Mouse (Mus musculus) hindbrain, embryonic 14.5 days (tissue): ENCODE data around the gene Vil1. TPM values are rescaled to one million over a fixed set of nuclear protein-coding genes. Genes with fewer than 3 reads are reported as not detected.

Experiments used
- ATAC-seq: fragments of 200-750 bp; cut with Nextera tagmentation; 2 replicates; pipeline ENCODE4 v1.8.0; 2017; ENCODE audit warnings: moderate number of reproducible peaks, mild to moderate bottlenecking, moderate TSS enrichment, moderate library complexity; ENCODE audit not compliant: low FRiP score
- DNase-seq: peaks from one replicate; pipeline ENCODE4 v3.0.0-alpha.2; 2015; ENCODE audit warnings: low spot score
- H3K27ac ChIP-seq: fragments of 300-500 bp; sonication (generic); 2 replicates; pipeline ENCODE4 v1.5.1; 2014; ENCODE audit warnings: mild to moderate bottlenecking, moderate library complexity
- H3K27me3 ChIP-seq: fragments of 300-500 bp; sonication (generic); 2 replicates; pipeline ENCODE4 v1.6.1; 2014; ENCODE audit warnings: mild to moderate bottlenecking, low read length, mixed read lengths; ENCODE audit not compliant: control insufficient read depth, insufficient read depth
- H3K36me3 ChIP-seq: fragments of 300-500 bp; sonication (generic); replicated peaks from 2 replicates; pipeline ENCODE4 v1.6.1; 2014; ENCODE audit not compliant: control insufficient read depth, insufficient read depth
- H3K4me1 ChIP-seq: fragments of 300-500 bp; sonication (generic); replicated peaks from 2 replicates; pipeline ENCODE4 v1.6.1; 2014; ENCODE audit warnings: antibody characterized with exemption, low read length, mixed read lengths; ENCODE audit not compliant: control insufficient read depth, insufficient read depth
- H3K4me2 ChIP-seq: fragments of 300-500 bp; sonication (generic); replicated peaks from 2 replicates; pipeline ENCODE4 v1.6.1; 2014; ENCODE audit warnings: mild to moderate bottlenecking, moderate library complexity
- H3K4me3 ChIP-seq: fragments of 300-500 bp; sonication (generic); replicated peaks from 2 replicates; pipeline ENCODE4 v1.5.1; 2014; ENCODE audit warnings: mild to moderate bottlenecking, low read length
- H3K9ac ChIP-seq: fragments of 300-500 bp; sonication (generic); 2 replicates; pipeline ENCODE4 v1.6.1; 2014
- H3K9me3 ChIP-seq: fragments of 300-500 bp; sonication (generic); 2 replicates; pipeline ENCODE4 v1.6.1; 2016; ENCODE audit warnings: low read length; ENCODE audit not compliant: control insufficient read depth
- WGBS: fragments of 180-500 bp; shearing (Covaris S2); extraction: QIAGEN DNeasy Blood & Tissue Kit; methylation state at CpG from one replicate; pipeline ENCODE4 v1.1.7; 2014; 5-methylcytosine and 5-hydroxymethylcytosine counted together
- polyA plus RNA-seq: library from polyadenylated mRNA; unstranded; fragments of >200 nt; fragmentation: Nextera tagmentation; extraction: Ambion mirVana; gene quantifications from 2 replicates; pipeline ENCODE4 v1.2.1, GENCODE M21; 2014

Vil1 gene
- polyA plus RNA-seq, 1 experiment from 2014 or later: 0.16 TPM

DNA sequence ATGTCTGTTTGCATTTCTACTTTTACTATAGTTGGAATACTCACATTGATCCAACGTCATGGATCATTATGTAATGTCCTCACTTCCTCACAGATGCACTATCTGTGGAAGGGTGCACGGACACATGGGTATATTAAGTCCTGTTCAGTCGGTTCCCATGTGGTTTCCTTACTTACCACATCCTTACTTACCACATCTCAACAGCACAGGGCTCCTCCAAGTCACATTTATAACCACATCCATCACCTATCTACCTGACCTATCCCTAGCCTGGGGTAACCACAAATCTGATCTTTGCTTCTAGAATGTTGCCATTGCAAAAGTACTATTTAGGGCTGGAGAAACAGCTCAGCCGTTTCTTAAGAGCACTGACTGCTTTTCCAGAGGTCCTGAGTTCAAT is 35.8 kb upstream of the Vil1 start:
- Histone ChIP-seq H3K27ac (no peak overlapping the region), H3K9me3 (no peaks in the 10 kb centered on the region), H3K4me1 (no peaks in the 10 kb centered on the region), H3K9ac (no peak overlapping the region), H3K4me2 (no peak overlapping the region), H3K4me3 (no peak overlapping the region), H3K27me3 (no peaks in the 10 kb centered on the region), H3K36me3 (no peaks in the 10 kb centered on the region)
- 80% methylated on average over 4 of the region's 4 CpGs for WGBS
- no peak for ATAC-seq
- no peak for DNase-seq

DNA sequence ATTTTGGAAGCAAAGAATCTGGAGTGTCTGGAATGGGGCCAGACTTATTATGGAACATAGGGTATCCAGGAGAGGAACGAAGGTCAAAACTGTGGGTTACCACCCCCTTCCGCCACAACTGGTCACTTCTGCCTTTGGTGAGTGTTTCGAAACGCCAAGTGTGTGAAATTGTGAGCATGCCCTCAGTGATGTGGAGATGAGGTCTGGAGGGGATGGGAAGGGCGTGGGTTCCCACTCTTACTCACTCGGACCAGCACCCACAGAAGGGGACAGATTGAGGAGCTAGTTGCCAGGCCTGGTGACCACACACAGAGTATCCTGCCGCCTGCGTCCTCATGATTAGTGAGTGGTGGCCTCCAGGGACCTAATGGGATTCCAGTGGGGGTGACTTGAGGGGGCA is 34.2 kb upstream of the Vil1 start, which contains the start of gene Slc11a1:
TSS of gene Slc11a1 (plus strand) at position 216 of the 400 bp plus-strand sequence.
- ATAC-seq: no peak

DNA sequence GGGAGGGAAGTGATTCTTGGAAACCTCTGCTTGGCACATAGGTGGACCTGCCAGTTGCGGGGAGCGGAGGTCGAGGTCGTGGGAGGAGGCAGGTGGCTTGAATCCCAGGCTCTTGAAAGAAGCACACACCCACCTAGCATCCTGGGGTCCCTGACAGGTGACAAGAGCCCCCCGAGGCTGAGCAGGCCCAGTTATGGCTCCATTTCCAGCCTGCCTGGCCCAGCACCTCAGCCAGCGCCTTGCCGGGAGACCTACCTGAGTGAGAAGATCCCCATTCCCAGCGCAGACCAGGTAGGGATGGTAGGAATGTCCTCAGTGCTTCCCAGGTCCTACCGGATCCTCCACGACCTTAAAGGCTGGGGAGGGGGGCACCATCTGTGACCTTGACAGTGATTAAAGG is 33.6 kb upstream of the Vil1 start:
- no peaks in the 10 kb centered on the region for H3K4me1 ChIP-seq
- no peak overlapping the region for H3K9ac ChIP-seq
- no peaks in the 10 kb centered on the region for H3K36me3 ChIP-seq
- no peak overlapping the region for H3K4me2 ChIP-seq
- ATAC-seq (no peak), DNase-seq (no peak)
- no peak overlapping the region for H3K27ac ChIP-seq
- H3K9me3 ChIP-seq: no peaks in the 10 kb centered on the region
- H3K27me3 ChIP-seq: no peaks in the 10 kb centered on the region
- no peak overlapping the region for H3K4me3 ChIP-seq
- WGBS: 79% methylated on average over 10 of the region's 10 CpGs

More for the DNA sequence above, 34.2 kb upstream of the Vil1 start, which contains the start of gene Slc11a1:
- no peaks in the 10 kb centered on the region for H3K9me3 ChIP-seq
- no peaks in the 10 kb centered on the region for H3K36me3 ChIP-seq
- DNase-seq: no peak
- H3K4me1 ChIP-seq: no peaks in the 10 kb centered on the region
- no peaks in the 10 kb centered on the region for H3K27me3 ChIP-seq
- WGBS: 77% methylated on average over 8 of the region's 8 CpGs
- H3K4me2 ChIP-seq: no peak within 1 kb of the TSS
- H3K9ac ChIP-seq: no peak within 1 kb of the TSS
- H3K4me3 ChIP-seq: no peak within 1 kb of the TSS
- H3K27ac ChIP-seq: no peak within 1 kb of the TSS

DNA sequence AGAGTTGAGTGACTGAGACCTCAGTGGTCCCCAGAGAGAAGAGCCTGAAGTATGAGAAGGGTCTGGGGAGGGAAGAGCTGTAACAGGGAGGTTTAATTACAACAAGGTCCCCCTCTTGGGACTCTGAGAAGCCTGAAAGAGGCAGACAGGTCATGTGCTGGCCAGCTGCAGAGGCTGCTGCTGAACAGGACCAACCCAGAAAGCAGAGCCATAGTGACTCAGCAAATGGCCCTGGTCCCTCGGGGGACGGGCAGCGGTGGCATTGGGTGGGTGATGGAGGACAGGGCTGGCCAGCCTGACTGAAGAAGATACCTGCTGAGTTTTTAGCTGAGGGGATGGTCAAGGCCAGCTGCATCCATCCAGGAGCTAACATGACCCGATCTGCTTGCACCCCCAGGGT is 32.8 kb upstream of the Vil1 start:
- WGBS: 88% methylated on average over 4 of the region's 4 CpGs
- no peak for ATAC-seq
- H3K4me1 ChIP-seq: no peaks in the 10 kb centered on the region
- no peak overlapping the region for H3K4me2 ChIP-seq
- no peak overlapping the region for H3K9ac ChIP-seq
- no peaks in the 10 kb centered on the region for H3K9me3 ChIP-seq
- no peaks in the 10 kb centered on the region for H3K36me3 ChIP-seq
- DNase-seq: no peak
- H3K4me3 ChIP-seq: no peak overlapping the region
- H3K27ac ChIP-seq: no peak overlapping the region
- no peaks in the 10 kb centered on the region for H3K27me3 ChIP-seq

DNA sequence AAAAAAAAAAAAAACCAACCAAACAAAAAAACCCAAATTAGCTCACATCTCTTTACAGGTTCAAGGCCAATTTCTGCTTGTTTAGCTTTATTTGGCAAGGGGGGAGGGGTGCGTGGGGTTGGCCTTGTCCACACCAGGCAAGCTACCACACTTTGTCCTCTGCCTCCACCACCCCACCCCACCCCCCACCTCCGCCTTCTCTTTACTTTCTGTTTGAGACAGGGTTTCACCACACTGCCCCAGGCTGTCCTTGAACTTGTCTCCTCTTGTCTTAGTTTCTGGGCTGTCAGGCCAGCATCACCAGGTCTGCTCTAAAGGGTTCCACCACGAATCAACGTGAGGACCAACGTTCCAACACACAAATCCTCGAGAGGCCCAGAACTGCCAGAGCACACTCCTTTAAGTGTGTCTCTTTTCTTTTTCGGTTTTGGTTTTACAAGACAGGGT is 30.1 kb upstream of the Vil1 start:
- H3K27ac ChIP-seq: no peak overlapping the region
- no peaks in the 10 kb centered on the region for H3K27me3 ChIP-seq
- no peaks in the 10 kb centered on the region for H3K36me3 ChIP-seq
- no peak overlapping the region for H3K4me2 ChIP-seq
- H3K9ac ChIP-seq: no peak overlapping the region
- no peak for DNase-seq
- no peaks in the 10 kb centered on the region for H3K9me3 ChIP-seq
- H3K4me3 ChIP-seq: no peak overlapping the region
- no peaks in the 10 kb centered on the region for H3K4me1 ChIP-seq
- WGBS: 90% methylated on average over 7 of the region's 7 CpGs
- ATAC-seq: no peak

DNA sequence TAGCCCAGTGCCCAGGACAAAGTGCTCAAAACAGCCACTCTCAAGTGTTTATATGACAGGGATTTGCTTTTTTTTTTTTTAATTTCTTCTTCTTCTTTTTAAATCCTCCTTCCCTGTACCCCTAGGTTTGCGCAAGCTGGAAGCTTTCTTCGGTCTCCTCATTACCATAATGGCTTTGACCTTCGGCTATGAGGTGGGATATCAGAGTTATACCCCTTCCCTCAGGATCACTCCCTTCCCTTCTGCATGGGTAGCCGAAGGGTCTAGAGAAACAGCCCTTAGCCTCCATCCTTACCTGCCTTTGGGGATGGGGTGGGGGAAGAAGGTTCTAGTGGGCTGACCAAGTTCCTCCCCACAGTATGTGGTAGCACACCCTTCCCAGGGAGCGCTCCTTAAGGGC is 28.7 kb upstream of the Vil1 start:
- Histone ChIP-seq H3K27me3 (no peaks in the 10 kb centered on the region), H3K4me3 (no peak overlapping the region), H3K4me1 (no peaks in the 10 kb centered on the region), H3K27ac (no peak overlapping the region), H3K9me3 (no peaks in the 10 kb centered on the region), H3K9ac (no peak overlapping the region), H3K4me2 (no peak overlapping the region), H3K36me3 (no peaks in the 10 kb centered on the region)
- DNase-seq (no peak), ATAC-seq (no peak)
- 83% methylated on average over 5 of the region's 5 CpGs for WGBS

DNA sequence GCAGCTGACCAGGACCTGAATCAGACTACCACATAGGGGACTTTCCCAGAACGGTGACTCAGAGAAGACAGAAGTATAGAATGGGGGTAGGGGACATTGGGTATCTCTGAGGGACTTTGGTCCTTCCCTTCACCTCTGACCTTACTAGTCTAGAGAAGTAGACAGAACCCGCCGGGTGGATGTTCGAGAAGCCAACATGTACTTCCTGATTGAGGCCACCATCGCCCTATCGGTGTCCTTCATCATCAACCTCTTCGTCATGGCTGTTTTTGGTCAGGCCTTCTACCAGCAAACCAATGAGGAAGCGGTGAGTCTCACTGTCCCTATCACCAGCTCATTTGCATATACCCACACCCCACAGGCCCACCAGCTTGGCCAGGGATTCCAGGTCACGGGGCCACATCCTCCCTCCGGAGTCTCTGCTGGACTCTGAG is 27.6 kb upstream of the Vil1 start:
- Histone ChIP-seq H3K4me1 (no peaks in the 10 kb centered on the region), H3K9ac (no peak overlapping the region), H3K4me3 (no peak overlapping the region), H3K27me3 (no peaks in the 10 kb centered on the region), H3K27ac (no peak overlapping the region), H3K4me2 (no peak overlapping the region), H3K9me3 (no peaks in the 10 kb centered on the region), H3K36me3 (no peaks in the 10 kb centered on the region)
- WGBS: 85% methylated on average over 10 of the region's 10 CpGs
- ATAC-seq (no peak), DNase-seq (no peak)

DNA sequence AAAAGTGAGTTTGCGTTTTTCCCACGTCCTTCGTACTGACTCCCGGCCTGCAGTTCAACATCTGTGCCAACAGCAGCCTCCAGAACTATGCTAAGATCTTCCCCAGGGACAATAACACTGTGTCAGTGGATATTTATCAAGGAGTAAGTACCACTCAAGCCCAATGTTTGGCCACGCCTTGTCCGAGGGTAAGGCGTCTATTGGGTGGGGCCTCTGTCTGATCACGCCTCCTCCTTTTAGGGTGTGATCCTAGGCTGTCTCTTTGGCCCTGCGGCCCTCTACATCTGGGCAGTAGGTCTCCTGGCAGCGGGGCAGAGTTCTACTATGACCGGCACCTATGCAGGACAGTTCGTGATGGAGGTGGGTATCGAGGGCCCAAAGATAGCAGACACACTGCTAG is 25.8 kb upstream of the Vil1 start:
- no peaks in the 10 kb centered on the region; the same call in 1 of the 2 replicates for H3K27me3 ChIP-seq
- no peaks in the 10 kb centered on the region for H3K9me3 ChIP-seq
- no peak for ATAC-seq
- no peaks in the 10 kb centered on the region for H3K36me3 ChIP-seq
- DNase-seq: no peak
- no peaks in the 10 kb centered on the region for H3K4me1 ChIP-seq
- no peak overlapping the region for H3K27ac ChIP-seq
- no peak overlapping the region for H3K4me2 ChIP-seq
- no peak overlapping the region for H3K9ac ChIP-seq
- 87% methylated on average over 13 of the region's 13 CpGs for WGBS
- H3K4me3 ChIP-seq: no peak overlapping the region

DNA sequence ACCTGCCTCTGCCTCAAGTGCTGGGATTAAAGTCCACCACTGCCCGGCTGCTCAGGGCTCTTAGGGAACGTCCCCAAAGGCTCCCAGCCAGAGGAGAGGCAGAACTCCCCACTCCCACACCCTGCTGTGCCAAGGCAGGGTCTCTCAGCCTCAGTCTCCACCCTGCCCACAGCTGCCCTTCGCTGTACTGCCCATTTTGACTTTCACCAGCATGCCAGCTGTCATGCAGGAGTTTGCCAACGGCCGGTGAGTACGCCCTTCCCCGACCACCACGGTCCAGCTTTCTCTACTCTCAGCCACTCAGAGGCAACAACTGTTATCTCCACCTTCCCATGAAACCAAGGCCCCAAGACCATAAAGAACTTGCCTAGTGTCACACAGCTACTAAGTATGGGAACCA is 24.7 kb upstream of the Vil1 start:
- H3K27ac ChIP-seq: no peak overlapping the region
- no peaks in the 10 kb centered on the region for H3K36me3 ChIP-seq
- no peaks in the 10 kb centered on the region for H3K4me1 ChIP-seq
- WGBS: 81% methylated on average over 8 of the region's 8 CpGs
- H3K27me3 ChIP-seq: peaks cover 4% of the 10 kb centered on the region
- ATAC-seq: no peak
- no peak overlapping the region for H3K4me3 ChIP-seq
- no peak overlapping the region for H3K4me2 ChIP-seq
- DNase-seq: no peak
- no peaks in the 10 kb centered on the region for H3K9me3 ChIP-seq
- H3K9ac ChIP-seq: no peak overlapping the region

DNA sequence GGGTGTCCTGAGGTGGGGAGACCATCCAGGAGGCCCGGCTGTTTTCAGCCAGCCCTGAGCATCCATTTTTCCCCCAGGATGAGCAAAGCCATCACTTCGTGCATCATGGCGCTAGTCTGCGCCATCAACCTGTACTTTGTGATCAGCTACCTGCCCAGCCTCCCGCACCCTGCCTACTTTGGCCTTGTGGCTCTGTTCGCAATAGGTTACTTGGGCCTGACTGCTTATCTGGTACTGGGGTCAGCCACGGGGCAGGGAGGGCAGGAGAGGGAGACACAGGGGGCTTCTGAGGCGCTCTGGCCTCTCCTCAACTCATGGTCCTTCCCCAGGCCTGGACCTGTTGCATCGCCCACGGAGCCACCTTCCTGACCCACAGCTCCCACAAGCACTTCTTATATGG is 24.1 kb upstream of the Vil1 start:
- Histone ChIP-seq H3K4me1 (no peaks in the 10 kb centered on the region), H3K4me2 (no peak overlapping the region), H3K27ac (no peak overlapping the region), H3K27me3 (peaks cover 7% of the 10 kb centered on the region), H3K9ac (no peak overlapping the region), H3K4me3 (no peak overlapping the region), H3K36me3 (no peaks in the 10 kb centered on the region), H3K9me3 (no peaks in the 10 kb centered on the region)
- 95% methylated on average over 10 of the region's 10 CpGs for WGBS
- ATAC-seq: no peak
- no peak for DNase-seq
